Mouse (Mus musculus): Measurements from ENCODE around the gene Cdc34.

- TF ChIP-seq CTCF (IDR thresholded peaks at IDR 0.05; ENCODE audit: borderline replicate concordance, extremely low read depth, insufficient read depth, insufficient read length) (no peak), POLR2A (IDR thresholded peaks at IDR 0.05; ENCODE audit: borderline replicate concordance, extremely low read depth, insufficient read depth, insufficient read length, poor library complexity, severe bottlenecking) (no peak)
Observed at GRCm38 (mm10) chr10:79728323-79729249, 46.6 kb downstream of the Cdc34 start.

Measured in brain, embryonic 14.5 days (tissue).